Mouse (Mus musculus) heart, postnatal 0 days (tissue): Measurements from ENCODE around the gene Zkscan6.

Source experiments
- CTCF ChIP-seq: IDR thresholded peaks from 2 replicates; pipeline ENCODE4 v1.5.1; 2016; ENCODE audit warnings: antibody characterized with exemption, control low read depth, low read depth
- EP300 ChIP-seq: IDR thresholded peaks from 2 replicates; pipeline ENCODE4 v1.6.1; 2016; ENCODE audit warnings: antibody characterized with exemption, low read depth

GRCm38 (mm10) chr11:65816237-65816636 is 9.3 kb downstream of the Zkscan6 start:
- TF ChIP-seq CTCF = no peak
- TF ChIP-seq EP300 = no peak
